Comparison of ENCODE assay signal across 10 mouse cellular contexts in the genomic region with DNA sequence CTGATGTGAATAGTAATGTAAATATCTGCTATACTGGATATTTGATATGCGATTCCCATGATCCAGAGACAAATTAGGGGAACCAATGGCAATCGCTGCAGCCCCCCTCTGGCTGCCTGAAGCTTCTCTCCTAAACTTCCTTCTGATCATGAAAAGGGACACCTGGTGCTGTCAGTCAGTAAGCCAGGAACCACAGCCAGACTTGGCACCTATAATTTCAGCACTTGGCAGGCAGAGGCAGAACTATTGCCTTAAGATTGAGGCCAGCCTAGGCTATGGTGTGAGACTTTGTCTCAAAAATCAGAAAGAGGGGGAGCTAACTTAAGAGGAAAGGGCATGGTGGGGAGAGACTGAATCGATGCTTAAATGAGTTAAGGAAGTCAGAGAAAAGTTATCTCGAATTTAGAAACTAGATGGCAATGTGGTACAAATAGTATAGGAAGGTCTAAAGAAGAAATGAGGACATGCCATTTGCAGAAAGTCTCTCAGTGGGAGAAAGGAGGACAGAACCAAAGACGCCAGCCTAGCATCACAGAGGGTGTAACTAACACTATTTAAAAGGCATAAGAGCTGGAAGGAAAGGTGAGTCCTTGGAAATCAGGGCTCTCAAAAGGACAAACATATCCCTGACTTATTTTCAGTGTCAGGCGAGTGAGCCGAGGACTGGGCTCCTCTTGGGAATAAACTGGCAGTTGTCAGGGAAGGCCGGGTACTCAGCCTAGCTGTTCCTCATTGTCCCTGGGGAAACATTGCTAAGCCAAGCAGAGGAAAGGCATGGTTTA. TPM values are rescaled to one million over a fixed set of nuclear protein-coding genes. Genes with fewer than 3 reads are reported as not detected.
DNase-seq lines count a peak whose midpoint lies in the region; ATAC-seq and TF ChIP-seq lines count a peak whose summit lies in the region.
"Had no signal": no experiment of that assay in that cellular context is flagged by ENCODE, and none has a peak within 500 bp of the region (broad histone marks: within the 10 kb centered on the region; RNA-seq: fewer than 3 reads in every experiment).

No protein-coding gene starts in this region.

- intact Hi-C loops in heart, postnatal 25 days (cut with DNase I) = no loop called here

- WGBS in heart, embryonic 12.5 days = 62% methylated on average over 8 of the region's 8 CpGs
- 46% methylated on average over 8 of the region's 8 CpGs for WGBS in lung, postnatal 0 days

- DNase-seq in heart, postnatal 25 days (ENCODE audit: low spot score) = no peak
- DNase-seq in adipocyte (ENCODE audit: low spot score) = peak; percentile 83
- peak; percentile 80 for DNase-seq in gastrocnemius, adult 18-20 months (ENCODE audit: low spot score)
- DNase-seq in lung, postnatal 0 days (ENCODE audit: low spot score) = peak; percentile 78
- no peak for DNase-seq in layer of hippocampus, adult 8-10 months (ENCODE audit: low spot score in 2 of 2)
- DNase-seq in embryo, embryonic 10 days (ENCODE audit: low spot score) = no peak
- DNase-seq: kidney, adult 11 months; left cerebral cortex, postnatal 4 days; right cerebral cortex, postnatal 4 days had no signal

- no peak for ATAC-seq in heart, embryonic 12.5 days (ENCODE audit: insufficient number of reproducible peaks, low FRiP score)
- peak; percentile 67 for ATAC-seq in lung, postnatal 0 days

- H3K4me3 ChIP-seq in heart, embryonic 12.5 days = no peak overlapping the region
- no peak overlapping the region for H3K4me3 ChIP-seq in lung, postnatal 0 days (ENCODE audit: low read depth, low read length)

- H3K4me1 ChIP-seq in heart, embryonic 12.5 days (replicated peaks) = peaks cover 32% of the 10 kb centered on the region
- H3K4me1 ChIP-seq in lung, postnatal 0 days (ENCODE audit: insufficient read depth, low read depth, low read length) = no peaks in the 10 kb centered on the region

- TF ChIP-seq EP300 in lung, postnatal 0 days (IDR thresholded peaks at IDR 0.05) = no peak

- H3K27ac ChIP-seq in heart, embryonic 12.5 days (ENCODE audit: poor library complexity, severe bottlenecking) = peak overlapping the region; percentile 95
- H3K27ac ChIP-seq in lung, postnatal 0 days (ENCODE audit: low read length) = peak overlapping the region; percentile 59; the same call in 1 of the 2 replicates

- H3K9ac ChIP-seq in heart, embryonic 12.5 days = no peak overlapping the region
- H3K9ac ChIP-seq in lung, postnatal 0 days (replicated peaks; ENCODE audit: low read depth) = no peak overlapping the region

- H3K4me2 ChIP-seq in heart, embryonic 12.5 days = 0 out of 2 replicates have a peak overlapping the region, but pooled peaks have one; percentile 60
- no peak overlapping the region for H3K4me2 ChIP-seq in lung, postnatal 0 days (replicated peaks; ENCODE audit: low read depth, low read length)

- TF ChIP-seq CTCF in lung, postnatal 0 days (IDR thresholded peaks at IDR 0.05) = no peak; the same call in 1 of the 2 replicates

- H3K9me3 ChIP-seq in heart, embryonic 12.5 days (replicated peaks) = no peaks in the 10 kb centered on the region
- no peaks in the 10 kb centered on the region for H3K9me3 ChIP-seq in lung, postnatal 0 days (ENCODE audit: low read length)

- H3K27me3 ChIP-seq in heart, embryonic 12.5 days (replicated peaks) = no peaks in the 10 kb centered on the region
- H3K27me3 ChIP-seq in lung, postnatal 0 days (replicated peaks; ENCODE audit: insufficient read depth, low read length) = no peaks in the 10 kb centered on the region

- H3K36me3 ChIP-seq in heart, embryonic 12.5 days = peaks cover 19% of the 10 kb centered on the region
- no peaks in the 10 kb centered on the region for H3K36me3 ChIP-seq in lung, postnatal 0 days (ENCODE audit: insufficient read depth, low read length)

RNA-seq across cellular contexts. Expression of gene C1qtnf4, which starts 14.3 kb away (rescaled TPM):
- 16.5 and 18.9 TPM in 2 replicates for polyA plus RNA-seq in heart, embryonic 12.5 days (2016; fragmentation: Nextera tagmentation; extraction: Ambion mirVana)
- total RNA-seq in heart, postnatal 25 days (2021) = 1 to 10 TPM; 3.6 to 4.1 TPM
- 1 to 10 TPM; 6.5 to 9.7 TPM for total RNA-seq in gastrocnemius, adult 18-20 months (2021)
- 6.2 and 8.2 TPM in 2 replicates for polyA plus RNA-seq in lung, postnatal 0 days (2015; fragmentation: Nextera tagmentation; extraction: Ambion mirVana)
- total RNA-seq in layer of hippocampus, adult 8-10 months (2022) = 100 to 1,000 TPM; 162 to 176 (median 166) TPM

RNA-seq across cellular contexts. Expression of gene Mtch2, which starts 24.4 kb away (rescaled TPM):
- polyA plus RNA-seq in heart, embryonic 12.5 days (2016; fragmentation: Nextera tagmentation; extraction: Ambion mirVana) = 201 and 211 TPM in 2 replicates
- total RNA-seq in heart, postnatal 25 days (2021) = 100 to 1,000 TPM; 187 to 188 TPM
- total RNA-seq in gastrocnemius, adult 18-20 months (2021) = 100 to 1,000 TPM; 146 to 157 TPM
- 193 and 200 TPM in 2 replicates for polyA plus RNA-seq in lung, postnatal 0 days (2015; fragmentation: Nextera tagmentation; extraction: Ambion mirVana)
- total RNA-seq in layer of hippocampus, adult 8-10 months (2022) = 100 to 1,000 TPM; 115 to 131 (median 120) TPM

RNA-seq across cellular contexts. Expression of gene Kbtbd4, which starts 33.2 kb away (rescaled TPM):
- 27.0 and 27.3 TPM in 2 replicates for polyA plus RNA-seq in heart, embryonic 12.5 days (2016; fragmentation: Nextera tagmentation; extraction: Ambion mirVana)
- total RNA-seq in heart, postnatal 25 days (2021) = 10 to 100 TPM; 18.0 to 22.2 TPM
- 10 to 100 TPM; 17.8 to 19.2 TPM for total RNA-seq in gastrocnemius, adult 18-20 months (2021)
- 18.1 and 21.3 TPM in 2 replicates for polyA plus RNA-seq in lung, postnatal 0 days (2015; fragmentation: Nextera tagmentation; extraction: Ambion mirVana)
- 10 to 100 TPM; 32.5 to 45.7 (median 34.0) TPM for total RNA-seq in layer of hippocampus, adult 8-10 months (2022)

RNA-seq across cellular contexts. Expression of gene Ndufs3, which starts 33.3 kb away (rescaled TPM):
- polyA plus RNA-seq in heart, embryonic 12.5 days (2016; fragmentation: Nextera tagmentation; extraction: Ambion mirVana) = 332 and 336 TPM in 2 replicates
- 100 to 1,000 TPM; 854 to 889 TPM for total RNA-seq in heart, postnatal 25 days (2021)
- 100 to 1,000 TPM; 489 to 535 TPM for total RNA-seq in gastrocnemius, adult 18-20 months (2021)
- 146 and 159 TPM in 2 replicates for polyA plus RNA-seq in lung, postnatal 0 days (2015; fragmentation: Nextera tagmentation; extraction: Ambion mirVana)
- 100 to 1,000 TPM; 234 to 266 (median 248) TPM for total RNA-seq in layer of hippocampus, adult 8-10 months (2022)

Comparison
In these comparisons a context has a peak if more than half of its experiments do, and no peak if none do; other contexts are left out.
1. DNase-seq: peak in adipocyte (single experiment), gastrocnemius, adult 18-20 months (single experiment) and lung, postnatal 0 days (single experiment); none in heart, postnatal 25 days (single experiment), layer of hippocampus, adult 8-10 months (0 of 2) and embryo, embryonic 10 days (single experiment).
2. RNA of gene C1qtnf4, which starts 14.3 kb away (total RNA-seq): 162 to 176 TPM in layer of hippocampus, adult 8-10 months; 6.5 to 9.7 TPM in gastrocnemius, adult 18-20 months and 3.6 to 4.1 TPM in heart, postnatal 25 days; every median in the first group is over 10 times any median in the second.